Mouse (Mus musculus): ENCODE measurements around the gene Spns3.

The Spns3 gene

GRCm38 (mm10) chr11:72479499-72479898 lies 70.8 kb downstream of the Spns3 start:
- no peak for DNase-seq

DNA sequence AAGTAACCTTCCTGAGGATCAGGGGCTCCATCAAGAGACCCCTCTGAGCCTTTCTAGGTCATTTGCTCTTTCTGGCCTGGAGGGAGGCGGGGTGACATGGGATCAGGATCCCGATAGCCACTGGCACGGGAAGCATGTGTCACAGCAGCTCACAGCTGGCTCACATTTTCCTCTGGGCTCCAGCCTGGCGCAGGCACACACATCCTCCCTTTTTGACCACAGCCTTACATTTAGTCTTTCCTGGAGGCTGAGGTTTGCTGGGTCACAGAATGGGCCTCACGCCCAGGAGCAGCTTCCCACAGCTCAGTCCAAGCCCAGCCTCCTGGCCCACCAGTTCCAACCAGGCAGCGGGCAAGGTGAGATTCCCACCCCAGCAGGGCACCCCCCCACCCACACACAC lies 72.1 kb downstream of the Spns3 start:
- DNase-seq = no peak

DNA sequence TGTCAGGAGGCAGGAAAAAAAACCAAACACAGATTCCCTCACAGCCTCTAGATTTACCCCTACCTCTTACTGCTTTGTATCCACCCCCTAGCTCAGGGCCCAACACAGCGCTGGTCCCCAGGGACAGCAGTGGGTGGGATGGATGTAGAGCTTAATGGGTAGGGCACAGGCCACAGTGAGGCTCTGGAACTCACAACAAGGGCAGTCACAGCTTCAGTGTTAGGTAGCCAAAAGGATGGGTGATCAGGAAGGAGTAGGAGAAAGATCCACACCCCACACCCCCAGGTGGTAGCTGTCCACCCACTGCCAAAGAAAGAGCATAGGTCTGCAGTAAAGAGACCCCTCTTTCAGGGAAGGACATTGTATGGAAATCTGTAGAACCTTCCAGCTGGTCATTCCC lies 72.7 kb downstream of the Spns3 start:
- no peak for DNase-seq

DNA sequence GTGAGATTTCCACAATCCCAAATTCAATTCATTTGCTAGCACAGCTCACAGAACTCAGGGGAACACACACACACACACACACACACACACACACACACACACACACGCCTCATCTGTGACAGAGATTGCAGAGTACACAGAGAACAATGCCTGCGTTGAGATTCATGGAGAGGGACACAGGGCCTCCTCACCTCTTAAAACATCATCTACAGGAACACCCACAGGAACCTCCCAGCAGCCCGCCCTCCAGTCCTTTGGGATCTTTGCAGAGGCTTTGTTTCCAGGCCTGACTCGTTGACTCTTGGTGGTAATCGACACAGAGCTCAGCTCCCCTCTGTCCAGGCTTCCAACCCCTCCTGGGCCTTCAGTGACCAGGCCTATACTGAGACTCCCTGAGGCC lies 73.1 kb downstream of the Spns3 start:
- DNase-seq = no peak

DNA sequence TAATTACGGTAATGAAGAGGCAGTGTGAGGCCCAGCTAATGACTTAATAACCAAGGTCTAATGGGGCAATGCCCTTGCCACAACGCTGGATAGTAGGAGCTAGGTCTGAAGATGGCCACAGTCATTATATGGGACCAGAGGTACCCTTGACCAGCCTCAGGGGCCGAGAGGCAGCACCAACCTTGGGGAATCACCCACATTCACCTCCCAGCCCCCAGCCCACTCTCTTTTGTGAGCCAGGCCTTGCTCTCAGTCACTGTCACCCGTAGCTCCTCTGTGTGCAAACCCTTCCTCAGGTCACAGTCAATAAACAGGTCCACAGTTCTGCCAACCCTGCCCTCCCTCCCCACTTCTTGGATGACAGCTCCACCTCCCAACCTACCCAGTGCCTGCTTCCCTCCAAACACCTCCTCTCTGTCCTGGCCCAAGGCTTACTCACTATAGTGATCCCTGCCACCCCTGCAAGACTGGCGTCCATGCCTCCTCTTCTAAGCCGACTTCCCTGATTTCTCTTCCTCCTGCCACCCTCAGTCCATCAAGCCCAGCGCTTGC lies 74.2 kb downstream of the Spns3 start:
- no peak for DNase-seq

- no peak for DNase-seq
These were observed 74.9 kb downstream of the Spns3 start for GRCm38 (mm10) chr11:72475408-72475807.

- no peak for DNase-seq
These were observed 75.4 kb downstream of the Spns3 start for GRCm38 (mm10) chr11:72474926-72475325.

DNA sequence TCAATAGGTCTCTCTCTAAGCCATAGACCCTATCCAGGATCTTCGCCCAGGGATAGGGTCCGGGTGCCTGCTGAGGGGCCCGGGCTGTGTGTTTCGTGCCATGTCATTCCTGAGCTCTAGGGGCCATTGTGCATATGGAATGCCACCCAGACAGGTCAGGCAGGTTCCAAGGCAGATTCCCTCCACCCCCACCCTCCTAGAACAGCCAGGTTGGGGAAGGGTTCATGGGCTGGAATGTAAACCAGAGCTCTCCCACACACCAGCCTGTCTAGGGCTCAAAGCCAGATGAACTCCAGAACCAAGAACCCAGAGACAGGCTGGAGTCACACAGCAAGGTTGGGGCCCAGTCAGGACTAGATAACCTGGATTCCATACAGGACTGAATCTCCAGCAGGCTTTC lies 76.8 kb downstream of the Spns3 start:
- no peak for DNase-seq

DNA sequence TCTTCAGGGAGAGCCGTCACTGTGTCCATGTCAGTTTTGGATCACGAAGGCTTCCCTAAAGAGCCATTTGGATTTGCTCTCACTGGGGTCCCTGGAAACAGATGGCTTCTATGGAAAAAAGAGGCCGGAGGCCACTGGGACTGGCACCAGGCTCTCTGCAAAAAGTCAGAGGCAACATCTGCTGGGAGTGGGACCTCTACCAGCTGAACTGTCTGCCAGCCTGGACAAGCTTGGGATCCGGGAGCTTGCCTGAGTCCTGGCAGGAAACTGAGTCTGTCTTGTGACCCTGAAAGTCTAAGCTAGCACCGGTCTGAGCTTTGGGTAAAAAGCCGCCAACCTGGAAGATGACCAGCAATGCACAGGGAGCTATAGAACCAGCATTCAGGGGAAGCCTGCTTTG lies 78.9 kb downstream of the Spns3 start:
- DNase-seq = no peak

DNA sequence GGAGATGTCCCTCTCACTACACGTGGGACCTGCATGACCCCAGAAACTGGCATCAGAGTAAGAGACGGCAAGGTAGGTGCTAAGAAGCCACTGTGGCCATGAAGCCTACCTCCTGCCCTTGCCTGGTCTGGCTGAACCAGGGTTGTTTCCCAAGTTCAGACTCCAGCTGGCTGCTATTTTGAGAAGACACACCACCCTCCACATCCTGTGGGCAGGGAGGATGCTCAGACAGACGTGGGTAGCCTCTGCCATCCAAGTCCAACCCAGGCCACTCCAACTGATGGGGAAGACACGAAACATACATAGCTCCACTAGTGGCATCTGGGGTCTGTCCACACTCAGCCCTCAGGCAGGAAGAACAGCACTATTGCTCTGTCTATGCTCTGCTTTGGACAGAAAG lies 80.3 kb downstream of the Spns3 start:
- no peak for DNase-seq

GRCm38 (mm10) chr11:72469217-72469616 lies 81.1 kb downstream of the Spns3 start:
- no peak for DNase-seq

DNA sequence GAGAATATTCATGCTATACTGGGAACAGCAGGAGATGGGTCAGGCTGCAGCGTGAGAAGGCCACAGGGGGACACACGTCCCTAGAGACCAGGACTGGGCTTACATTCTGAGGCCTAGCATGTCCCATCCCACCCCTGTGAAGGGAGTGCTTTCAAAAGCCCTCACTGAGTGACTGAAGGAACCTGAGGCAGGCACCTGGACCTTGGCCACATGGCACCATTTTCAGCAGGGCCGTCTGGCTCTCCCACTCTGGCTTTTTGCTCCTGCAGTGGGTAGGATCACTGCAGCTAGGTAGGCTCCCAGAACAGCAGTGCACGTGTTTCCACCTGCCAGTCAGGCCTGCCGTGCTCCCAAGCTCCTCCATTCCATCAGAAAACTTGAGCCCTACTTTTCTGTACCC lies 81.8 kb downstream of the Spns3 start:
- no peak for DNase-seq

DNA sequence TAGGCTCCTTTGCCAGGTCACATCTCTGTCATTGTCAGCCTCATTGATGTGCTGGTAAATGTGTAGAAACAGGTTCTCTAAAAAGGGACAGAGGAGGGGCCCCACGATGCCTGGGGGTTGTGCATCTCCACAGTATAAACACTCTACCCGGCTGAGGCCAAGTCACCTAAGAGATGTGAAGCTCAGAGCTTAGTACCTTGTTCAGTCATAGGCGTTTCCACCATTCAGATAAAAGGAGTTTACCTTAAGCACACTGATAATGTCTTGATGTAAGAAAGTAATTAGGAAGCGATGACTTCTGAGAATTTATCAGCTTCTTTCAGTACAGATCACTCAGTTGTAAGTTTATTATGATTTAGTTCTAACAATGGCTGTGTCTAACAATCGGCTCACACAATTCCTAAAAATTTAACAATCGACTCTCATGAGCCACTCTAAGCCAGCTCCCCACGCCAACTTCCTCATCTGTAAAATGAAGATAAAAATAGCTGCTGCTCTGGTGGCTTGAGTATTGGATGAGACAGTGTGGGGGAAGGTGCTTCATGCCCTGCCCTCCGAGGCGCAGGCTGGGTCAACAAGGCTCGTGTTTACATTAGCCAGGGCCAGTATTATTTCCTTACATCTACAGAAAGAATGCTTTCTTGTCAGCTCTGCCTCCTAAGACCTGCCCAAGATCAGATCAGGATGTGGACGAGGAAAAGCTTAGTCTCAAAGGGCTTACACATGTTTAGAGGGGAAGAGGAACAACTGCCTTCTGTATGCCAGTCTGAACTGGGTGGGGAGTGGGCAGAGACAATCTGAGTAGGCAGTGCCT lies 83.4 kb downstream of the Spns3 start:
- DNase-seq = no peak

- no peak for DNase-seq
These were observed 84.2 kb downstream of the Spns3 start for GRCm38 (mm10) chr11:72465978-72466693.

GRCm38 (mm10) chr11:72464821-72465220 lies 85.5 kb downstream of the Spns3 start:
- DNase-seq = no peak

DNA sequence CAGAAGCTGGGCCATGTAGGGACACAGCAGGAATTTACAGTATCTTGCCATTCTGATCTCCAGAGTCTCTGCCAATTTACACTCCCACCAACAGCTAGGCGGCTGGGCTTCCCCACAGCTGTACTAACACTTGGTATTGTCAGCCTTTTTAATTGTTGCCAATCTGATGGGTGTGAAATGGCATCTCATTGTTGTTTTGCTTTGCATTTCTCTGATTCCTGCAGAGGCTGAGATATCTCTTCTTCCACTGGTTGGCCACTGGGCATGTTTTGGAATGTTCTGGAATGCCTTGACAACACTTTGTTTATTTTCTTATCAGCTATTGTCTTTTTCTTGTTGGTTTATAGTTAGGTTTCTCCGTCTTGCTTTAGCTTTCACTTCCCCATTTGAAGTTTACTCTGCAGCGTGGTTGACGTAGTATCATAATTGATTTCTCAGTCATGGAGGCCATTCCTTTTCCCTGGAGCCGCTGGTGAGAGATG lies 88.8 kb downstream of the Spns3 start:
- DNase-seq = no peak

- no peak for DNase-seq
These were observed 91.8 kb downstream of the Spns3 start for GRCm38 (mm10) chr11:72458502-72458901.

- DNase-seq = no peak
These were observed 92.3 kb downstream of the Spns3 start for GRCm38 (mm10) chr11:72457995-72458496.

DNA sequence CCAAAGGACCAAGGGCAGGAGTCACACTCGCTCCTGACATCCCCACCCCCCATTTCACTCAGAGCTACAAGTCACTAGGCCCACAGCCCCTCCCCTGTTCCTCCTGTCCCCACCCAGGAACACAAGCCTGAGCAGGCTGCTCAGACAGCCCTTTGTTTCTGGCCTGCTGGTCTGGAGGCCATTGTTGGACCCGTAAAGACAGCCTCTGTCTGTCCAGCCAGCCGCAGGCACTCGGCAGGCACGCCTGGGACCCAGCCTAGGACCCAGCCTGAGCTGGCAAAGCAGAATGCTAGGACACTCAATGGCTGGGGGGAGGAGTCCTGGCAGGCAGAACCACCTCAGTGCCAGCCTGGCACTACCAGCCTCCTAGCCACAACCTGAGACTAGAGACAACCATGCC lies 94.6 kb downstream of the Spns3 start:
- peak in 1 of 2 experiments; percentile 22 for DNase-seq

- no peak for DNase-seq
These were observed 97.0 kb downstream of the Spns3 start for GRCm38 (mm10) chr11:72453105-72453953.

DNA sequence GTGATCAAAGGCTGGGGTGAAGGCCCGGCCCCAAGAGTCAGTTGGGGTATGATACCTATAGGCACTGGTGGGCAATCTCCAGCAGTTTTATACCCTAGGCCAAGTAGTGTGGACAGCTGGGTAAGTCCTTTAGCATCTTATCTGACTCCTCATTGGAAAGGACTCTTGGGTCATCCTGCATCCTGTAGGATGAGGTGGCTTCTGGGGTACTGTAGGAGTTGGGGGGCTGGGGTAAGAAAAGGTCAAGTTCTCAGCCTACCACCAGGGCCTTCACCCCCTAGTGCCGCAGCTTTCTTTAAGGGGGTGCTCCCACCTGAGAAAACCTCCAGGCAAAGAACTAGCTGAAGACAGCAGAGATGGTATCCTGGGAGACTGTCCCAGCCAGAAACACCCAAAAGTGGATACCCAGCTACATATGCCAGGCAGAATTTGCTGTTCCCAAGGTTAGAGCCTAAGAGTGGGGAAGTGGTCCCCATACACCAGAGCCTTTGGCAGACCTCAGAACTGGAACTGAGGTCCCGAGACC lies 98.1 kb downstream of the Spns3 start:
- no peak for DNase-seq

DNA sequence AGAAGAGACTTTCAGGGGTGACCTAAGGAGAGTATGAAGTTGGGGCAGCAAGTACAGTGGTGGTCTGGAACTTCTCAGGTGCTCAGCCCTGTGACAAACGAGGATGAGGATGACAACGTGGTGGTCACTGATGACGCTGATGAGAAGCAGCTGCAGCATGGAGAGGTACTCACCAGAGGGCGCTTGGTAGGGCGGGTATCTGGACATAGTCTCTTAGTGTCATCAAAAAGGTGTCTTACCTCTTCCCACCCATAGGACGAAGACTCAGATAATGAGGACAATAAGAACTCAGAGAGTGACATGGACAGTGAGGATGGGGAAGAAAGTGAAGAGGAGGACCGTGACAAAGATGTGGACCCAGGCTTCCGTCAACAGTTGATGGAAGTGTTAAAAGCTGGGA lies 102.8 kb downstream of the Spns3 start:
- no peak for DNase-seq

All from cerebellum, postnatal 36 days (tissue).